Mouse (Mus musculus) ZHBTc4 (cell line): ENCODE data around the gene Prss47.

Experiments
- DNase-seq: peaks from one replicate; pipeline ENCODE4 v3.0.0-alpha.2; 2011; ENCODE audit warnings: low read depth, low spot score

Gene Prss47

GRCm38 (mm10) chr13:65052660-65053059 is at the start of gene Prss47:
TSS of gene Prss47 (minus strand) at chr13:65052760.
- no peak for DNase-seq

GRCm38 (mm10) chr13:65101232-65101631 is 48.7 kb upstream of the Prss47 start:
- DNase-seq: no peak

GRCm38 (mm10) chr13:65100678-65101077 is 48.1 kb upstream of the Prss47 start:
- no peak for DNase-seq

- no peak for DNase-seq
Observed at GRCm38 (mm10) chr13:65097018-65097417, 44.5 kb upstream of the Prss47 start.

- DNase-seq: no peak
Observed at GRCm38 (mm10) chr13:65095923-65096322, 43.4 kb upstream of the Prss47 start.

GRCm38 (mm10) chr13:65069969-65070368 is 17.4 kb upstream of the Prss47 start:
- no peak for DNase-seq

- DNase-seq: peak; percentile 36
Observed at GRCm38 (mm10) chr13:65035057-65035456, 17.5 kb downstream of the Prss47 start.

- no peak for DNase-seq
Observed at GRCm38 (mm10) chr13:65032758-65033157, 19.8 kb downstream of the Prss47 start, which contains the start of gene Spata31d1c. TSS of gene Spata31d1c (plus strand) at chr13:65033058.

GRCm38 (mm10) chr13:65011052-65011738 is 41.4 kb downstream of the Prss47 start:
- DNase-seq: no peak

GRCm38 (mm10) chr13:65007971-65008370 is 44.6 kb downstream of the Prss47 start:
- DNase-seq: no peak

- DNase-seq: no peak
Observed at GRCm38 (mm10) chr13:65006760-65007159, 45.8 kb downstream of the Prss47 start.

GRCm38 (mm10) chr13:65005414-65005813 is 47.1 kb downstream of the Prss47 start:
- DNase-seq: no peak
